Mouse (Mus musculus) testis, adult 2 months (tissue): ENCODE measurements at regions not wholly inside any gene's neighbourhood (a gene's known extent, or its start where the extent isn't known, plus 50 kb on each side); places are given as distances from the start of the nearest gene placed in this dataset.

Experiments used
- CTCF ChIP-seq: fragments of 200-500 bp; IDR thresholded peaks from 2 replicates; pipeline ENCODE4 v1.5.1; 2012; ENCODE audit warnings: low read depth, mild to moderate bottlenecking, inconsistent platforms, low read length, moderate library complexity; ENCODE audit not compliant: control insufficient read depth, insufficient read depth, insufficient replicate concordance
- POLR2A ChIP-seq: fragments of 200-500 bp; IDR thresholded peaks from 2 replicates; pipeline ENCODE4 v1.6.1; 2012; ENCODE audit warnings: low read depth, mild to moderate bottlenecking, inconsistent platforms, low read length, moderate library complexity; ENCODE audit not compliant: control insufficient read depth

DNA sequence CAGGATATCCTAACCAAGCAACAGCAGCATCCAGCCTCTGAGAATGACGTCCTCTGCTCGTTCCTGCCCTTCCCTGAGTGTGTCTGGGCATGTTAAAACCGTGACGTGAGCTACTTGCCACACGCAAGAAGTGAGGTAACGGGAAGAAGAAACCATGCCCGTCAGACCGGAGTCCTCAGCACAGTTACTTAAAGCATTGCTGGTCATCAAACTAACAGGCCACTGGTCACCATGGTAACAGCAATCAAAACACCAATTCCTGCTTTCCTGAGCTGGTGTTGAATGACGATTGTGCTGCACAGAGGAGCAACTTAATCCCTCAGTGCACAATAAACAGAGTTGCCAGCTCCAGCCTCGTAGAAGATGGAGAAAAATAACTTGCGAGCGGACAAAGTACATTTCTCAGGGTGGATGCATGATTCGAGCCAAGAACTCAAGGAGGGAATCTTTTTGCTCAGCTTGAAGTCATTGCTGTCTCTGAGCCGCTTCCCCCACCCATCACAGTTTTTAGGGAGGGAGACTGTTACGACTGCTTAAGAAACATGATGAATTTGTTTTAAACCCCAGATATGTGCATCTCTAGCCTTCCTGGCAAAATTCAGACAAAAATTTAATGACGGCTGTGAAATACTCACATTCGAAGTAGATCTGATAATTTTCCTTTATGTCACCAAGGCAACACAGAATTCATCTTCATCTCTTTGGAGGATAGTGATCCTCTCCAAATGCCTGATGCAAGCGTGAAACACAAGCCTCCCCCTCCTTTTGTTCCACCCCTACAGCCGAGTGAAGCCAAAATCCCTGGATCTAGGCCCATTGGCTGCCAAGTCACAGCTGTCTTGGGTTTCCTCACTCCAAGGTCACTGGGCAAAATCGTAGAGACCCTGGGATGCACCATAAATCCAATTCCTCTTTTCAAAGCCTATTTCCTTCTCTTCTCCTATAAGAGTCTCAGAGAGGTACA lies 95.6 kb upstream of the Gm26657 start:
- TF ChIP-seq CTCF (no peak), POLR2A (no peak)
